Mouse (Mus musculus): ENCODE results near the gene Hs3st1.
"Not testable (repeated sequence)": the region's sequence is repeated elsewhere in the genome, so short reads cannot be mapped to it uniquely, and the experiment has no call there.

The Hs3st1 gene

DNA sequence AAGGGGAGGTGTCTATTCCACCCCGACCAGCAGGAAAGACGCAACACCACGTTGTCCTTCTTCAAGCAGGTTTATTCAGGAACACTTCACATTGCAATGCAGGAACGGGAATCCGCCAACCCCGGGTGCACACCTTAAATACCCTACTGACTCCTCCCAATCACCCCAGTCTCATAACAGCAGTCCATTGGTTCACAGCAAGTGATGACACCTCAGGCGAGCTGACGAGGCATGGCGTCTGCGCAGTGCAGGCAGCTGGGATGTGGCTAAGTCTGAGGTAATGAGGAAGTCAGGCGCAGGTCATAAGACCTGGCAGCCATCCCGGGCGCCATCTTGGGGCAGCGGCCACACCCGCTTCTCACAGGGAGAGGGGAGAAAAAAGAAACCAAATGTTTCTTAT lies at the start of gene Hs3st1:
Gene Hs3st1 (minus strand): TSS at position 101 of the 400 bp plus-strand sequence.
- not testable (repeated sequence) for DNase-seq (ENCODE audit: low spot score in 2 of 2)

DNA sequence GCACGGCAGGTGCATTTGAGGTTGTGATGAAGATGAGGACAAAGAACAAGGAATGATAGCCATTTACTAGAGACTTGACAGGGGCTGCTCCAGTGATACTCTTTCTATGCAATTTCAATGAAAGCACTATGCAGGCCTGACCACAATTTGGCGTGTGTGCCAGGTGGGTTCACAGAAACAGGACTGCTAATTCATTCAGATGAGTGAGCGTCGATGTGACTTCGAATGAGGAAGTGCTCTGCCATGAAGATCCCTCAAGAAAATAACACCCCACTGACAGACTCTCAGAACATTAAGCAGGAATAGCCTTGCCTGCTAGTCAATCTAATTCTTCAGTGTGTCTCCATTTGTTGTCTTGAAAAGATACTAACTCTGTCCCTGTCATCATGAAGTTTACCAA lies 49.4 kb upstream of the Hs3st1 start:
- no peak for DNase-seq (ENCODE audit: low spot score in 2 of 2)

DNA sequence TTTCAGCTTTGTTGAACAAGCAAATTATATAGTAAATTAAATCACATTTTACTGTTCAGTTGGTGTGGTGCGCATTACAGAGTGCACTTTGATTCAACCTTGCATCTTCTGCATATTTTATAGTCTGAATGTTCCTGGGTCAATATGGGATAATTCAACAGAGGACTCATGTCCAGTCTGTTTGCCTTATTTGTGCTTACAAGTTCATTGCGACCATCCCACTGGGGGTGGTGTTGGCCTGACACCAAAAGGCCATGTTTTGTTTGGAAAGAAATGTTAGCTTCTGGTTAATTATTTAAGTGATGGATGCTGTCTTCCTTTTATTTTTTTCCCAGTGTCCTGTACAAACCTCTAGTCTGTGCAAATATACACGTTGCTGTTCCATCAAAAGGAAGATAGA lies 48.7 kb upstream of the Hs3st1 start:
- no peak for DNase-seq (ENCODE audit: low spot score in 2 of 2)

DNA sequence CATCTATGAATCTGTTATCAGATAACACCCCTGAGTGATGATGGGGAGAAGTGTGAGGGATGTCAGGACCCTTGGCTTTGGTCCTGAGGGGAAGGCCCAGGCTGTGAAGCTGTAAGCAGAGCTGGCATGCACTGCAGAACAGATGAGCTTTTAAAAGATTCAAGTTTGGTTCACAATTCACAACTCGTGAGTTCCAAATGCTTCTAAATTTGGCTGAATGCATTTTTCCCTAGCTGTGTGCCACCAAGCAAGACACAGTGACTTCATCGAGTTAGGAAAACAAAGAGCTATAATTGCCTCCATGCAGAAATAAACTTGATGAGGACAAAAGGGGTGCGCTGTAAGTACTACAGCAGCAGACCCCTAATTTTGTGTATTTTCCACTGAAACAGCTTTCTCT lies 48.2 kb upstream of the Hs3st1 start:
- DNase-seq (ENCODE audit: low spot score in 2 of 2): peak; percentile 11 to 66

DNA sequence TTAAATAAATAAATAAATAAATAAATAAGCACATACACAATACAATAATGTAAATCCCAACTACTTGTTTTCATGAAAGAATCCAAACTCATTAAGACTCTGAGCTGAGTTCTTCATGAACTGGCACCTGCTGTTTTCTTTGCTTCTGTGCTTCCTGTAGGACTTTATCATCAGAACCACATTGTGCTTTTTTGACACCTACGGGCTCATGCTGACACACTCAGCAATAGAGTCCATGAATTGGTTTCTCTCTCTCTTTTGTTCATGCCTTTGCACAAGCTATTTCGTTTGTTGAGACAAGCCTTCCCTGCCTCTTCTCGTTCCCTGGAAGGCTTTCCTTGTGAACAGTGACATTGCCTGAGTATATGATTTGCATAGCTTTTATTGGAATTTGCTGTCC lies 46.8 kb upstream of the Hs3st1 start:
- DNase-seq (ENCODE audit: low spot score in 2 of 2): no peak

DNA sequence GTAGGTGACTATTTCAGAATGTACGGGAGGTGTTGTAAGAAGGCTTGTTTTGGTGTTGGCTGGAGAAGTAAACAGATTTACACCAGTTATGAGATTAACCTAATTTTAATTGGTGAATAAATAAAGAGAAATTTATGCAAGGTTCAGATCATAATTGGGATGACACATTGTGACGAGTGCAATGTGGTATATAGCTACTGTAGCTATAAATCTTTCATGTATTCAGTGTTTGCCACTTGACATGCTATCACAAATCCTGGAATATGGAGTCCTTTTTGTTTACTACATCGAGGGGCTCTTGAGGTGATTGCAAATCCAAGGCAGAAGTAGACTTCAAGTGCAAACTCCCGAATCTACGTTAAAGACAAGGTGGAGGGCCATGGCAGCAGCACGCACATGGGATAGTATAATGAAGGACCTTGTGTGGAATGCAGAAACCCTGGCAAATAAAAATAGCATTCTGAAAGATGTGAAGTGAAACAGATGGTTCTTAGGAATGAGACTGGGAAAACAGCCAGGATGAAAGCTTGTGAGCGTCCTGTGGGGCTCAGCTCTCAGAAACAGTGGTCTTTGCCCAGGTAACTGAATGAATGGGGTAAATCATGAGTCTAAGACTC lies 21.9 kb upstream of the Hs3st1 start:
- DNase-seq (ENCODE audit: low spot score in 2 of 2): peak in 1 of 2 experiments; percentile 17

DNA sequence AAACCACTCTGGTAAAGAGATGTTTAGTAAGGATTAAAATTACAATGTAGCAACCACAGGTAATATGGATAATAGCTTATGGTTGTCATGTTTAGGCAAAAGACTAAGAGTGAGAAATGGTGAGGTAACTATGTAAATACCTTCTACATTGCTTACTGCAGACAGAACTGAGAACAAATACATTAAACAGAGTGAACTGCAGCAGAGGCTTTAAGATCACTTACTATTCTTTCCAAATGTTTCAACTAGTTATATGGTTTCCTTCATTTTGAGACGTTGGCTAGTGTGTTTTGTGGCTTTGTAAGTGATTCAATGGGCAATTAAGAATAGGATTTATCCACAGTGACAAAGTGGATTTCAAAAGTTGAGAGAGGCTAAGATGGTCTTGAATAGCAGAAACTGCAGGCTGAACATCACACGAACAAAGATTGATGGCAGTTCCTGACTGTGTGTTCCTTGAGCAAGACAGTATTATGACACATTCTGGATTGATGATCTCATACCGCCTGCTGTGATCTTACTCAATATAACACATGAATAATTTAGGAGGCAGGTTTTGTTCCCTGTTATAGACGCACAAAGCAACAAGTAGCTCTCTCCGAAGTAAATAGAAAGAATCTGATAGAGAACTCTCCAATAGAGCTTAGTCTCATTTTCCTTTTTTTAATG lies 16.5 kb upstream of the Hs3st1 start:
- DNase-seq (ENCODE audit: low spot score in 2 of 2): no peak

DNA sequence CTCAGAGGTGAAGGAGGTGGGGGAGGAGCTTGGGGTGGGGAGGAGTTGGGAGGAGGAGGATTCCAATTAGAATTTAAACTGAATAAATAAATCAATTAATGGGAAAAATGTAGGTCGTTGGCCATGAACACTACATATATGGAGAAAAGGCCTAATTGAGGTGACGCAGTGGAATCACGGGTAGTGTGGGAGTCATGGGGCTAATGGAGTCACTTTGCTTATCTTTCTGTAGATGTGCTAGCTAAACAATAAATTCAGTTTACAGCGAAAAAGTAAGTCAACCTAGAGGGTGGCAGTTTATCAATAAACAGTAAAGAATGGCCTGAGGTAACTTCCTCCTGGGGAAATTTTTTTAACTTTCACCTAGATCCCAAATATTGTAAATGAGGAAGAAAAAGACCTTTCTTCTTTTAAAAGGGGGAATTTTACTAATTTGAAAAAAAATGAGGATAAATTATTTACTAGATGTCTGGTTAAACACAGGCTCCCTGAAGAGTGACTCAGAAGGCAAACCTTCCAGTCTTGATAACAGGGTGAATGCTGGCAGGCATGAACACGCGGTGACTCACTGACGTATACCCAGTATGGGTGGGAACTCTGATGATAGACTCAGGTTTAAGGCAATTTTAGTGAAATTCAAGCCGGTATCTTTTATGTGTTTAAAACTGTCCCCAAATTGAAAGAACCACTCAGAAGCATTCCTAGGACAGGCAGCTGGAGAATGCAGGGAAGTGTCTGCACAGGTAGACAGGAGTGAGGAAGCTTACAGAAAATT lies 6.6 kb upstream of the Hs3st1 start:
- DNase-seq (ENCODE audit: low spot score in 2 of 2): no peak

DNA sequence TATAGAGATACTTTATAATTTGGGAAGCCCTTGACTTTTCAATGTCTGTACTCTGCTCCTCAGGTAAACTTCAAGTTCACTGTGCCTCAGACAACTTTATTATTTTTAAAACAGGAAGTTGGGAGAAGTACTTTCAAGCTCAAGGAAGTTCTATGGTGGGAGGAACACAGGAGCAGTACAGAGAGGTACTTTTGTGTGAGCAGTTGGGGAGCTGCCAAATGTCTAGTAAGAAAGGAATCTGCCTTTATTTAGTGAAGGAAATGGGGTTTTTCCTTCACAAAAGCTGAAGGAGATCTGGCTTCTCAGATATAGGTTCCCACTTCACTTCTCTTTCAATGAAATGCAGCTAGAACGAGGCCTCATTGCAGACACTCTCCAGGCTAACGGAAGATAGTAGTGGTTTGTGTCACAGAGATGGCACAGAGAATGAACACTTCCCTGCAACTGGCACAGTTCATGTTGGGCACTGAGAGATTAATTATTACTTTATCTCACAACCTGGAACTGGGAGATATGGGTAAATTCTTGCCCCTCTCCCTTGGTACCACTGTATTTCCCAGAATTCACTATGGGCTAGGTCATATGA lies 3.7 kb upstream of the Hs3st1 start:
- DNase-seq (ENCODE audit: low spot score in 2 of 2): no peak

DNA sequence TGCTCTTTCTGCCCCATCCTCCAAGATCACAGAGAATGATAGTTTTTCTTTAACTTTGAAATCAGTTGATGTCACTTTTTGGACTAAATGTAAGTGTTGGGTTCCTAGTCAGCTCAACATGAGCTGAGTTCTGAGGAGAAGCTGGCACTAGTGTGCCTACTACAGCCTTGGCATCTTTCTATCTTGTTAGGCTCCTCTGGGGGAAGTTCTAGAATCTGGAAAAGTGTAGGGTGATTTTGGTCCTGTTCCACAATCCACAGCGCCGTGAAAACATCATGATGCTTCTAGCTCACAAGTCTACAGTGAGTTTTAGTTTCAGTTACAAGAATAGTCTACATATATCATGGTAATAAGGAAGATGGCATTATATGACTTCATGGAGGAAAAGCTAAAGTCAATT lies 18.4 kb downstream of the Hs3st1 start:
- DNase-seq (ENCODE audit: low spot score in 2 of 2): peak in 1 of 2 experiments; percentile 17

DNA sequence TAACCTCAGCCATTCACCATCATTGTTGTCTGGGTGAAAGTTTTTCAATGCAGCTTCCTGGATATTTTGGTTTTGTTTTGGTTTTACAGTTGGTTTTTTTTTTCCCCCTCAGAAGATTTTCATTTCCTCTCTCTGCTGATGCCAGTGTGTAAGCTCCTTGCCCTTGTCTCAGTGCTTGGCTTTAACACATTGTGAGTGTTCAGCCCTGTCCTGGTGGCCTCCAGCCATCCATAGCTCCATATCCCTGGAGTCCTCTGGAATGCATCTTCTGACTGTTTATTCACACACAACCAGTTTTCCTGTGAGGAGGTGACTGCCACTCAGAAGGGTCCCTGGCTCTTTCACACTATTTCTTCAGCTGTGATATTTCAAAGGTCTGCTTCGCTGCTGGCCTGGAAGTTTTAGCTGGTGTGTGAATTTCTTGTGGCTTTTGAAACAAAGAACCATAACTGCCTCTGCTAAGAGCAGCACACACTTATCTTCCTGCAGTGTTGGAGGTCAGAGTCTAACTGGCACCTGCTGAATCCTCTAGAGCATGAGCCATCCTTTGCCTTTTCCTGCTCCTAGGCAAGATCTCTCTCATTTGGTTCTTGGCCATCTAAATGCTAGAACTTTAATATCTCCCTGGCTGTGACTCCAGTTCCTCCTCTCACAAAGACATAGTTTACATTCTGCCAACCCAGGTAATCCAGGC lies 21.4 kb downstream of the Hs3st1 start:
- no peak for DNase-seq (ENCODE audit: low spot score in 2 of 2)

DNA sequence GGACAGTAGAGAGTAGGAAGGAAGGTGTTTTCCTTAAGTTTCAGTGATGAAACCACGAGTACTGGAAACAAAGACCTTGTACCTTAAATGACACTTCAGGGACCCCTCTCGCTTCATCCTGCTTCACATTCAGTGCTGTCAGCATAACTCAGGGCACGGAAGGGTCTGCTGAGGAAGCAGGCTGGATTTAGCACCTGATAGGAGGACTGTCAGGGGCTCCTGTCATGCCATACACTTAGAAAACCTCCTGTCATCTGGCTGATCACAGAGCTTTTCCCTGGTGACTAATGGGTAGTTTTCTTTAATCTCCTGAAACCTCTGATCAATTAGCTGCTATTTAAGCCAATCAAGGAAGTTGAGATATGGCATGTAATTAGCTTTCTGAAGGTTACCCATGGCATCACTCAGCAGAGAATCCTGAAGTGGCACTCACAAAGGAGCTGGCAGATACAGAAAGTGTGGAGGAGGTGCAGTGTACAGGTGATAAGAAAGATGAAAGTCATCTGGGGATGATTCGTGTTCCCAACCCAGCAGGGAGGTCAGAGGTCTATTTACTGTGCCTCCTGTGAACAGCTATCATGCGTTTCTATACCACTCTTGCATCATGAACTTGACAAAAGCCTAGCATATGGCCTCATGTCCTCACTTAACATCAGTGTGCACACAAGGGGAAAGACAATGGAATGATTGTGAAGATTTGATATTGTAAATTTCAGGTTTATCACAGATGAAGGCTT lies 22.1 kb downstream of the Hs3st1 start:
- DNase-seq (ENCODE audit: low spot score in 2 of 2): no peak

DNA sequence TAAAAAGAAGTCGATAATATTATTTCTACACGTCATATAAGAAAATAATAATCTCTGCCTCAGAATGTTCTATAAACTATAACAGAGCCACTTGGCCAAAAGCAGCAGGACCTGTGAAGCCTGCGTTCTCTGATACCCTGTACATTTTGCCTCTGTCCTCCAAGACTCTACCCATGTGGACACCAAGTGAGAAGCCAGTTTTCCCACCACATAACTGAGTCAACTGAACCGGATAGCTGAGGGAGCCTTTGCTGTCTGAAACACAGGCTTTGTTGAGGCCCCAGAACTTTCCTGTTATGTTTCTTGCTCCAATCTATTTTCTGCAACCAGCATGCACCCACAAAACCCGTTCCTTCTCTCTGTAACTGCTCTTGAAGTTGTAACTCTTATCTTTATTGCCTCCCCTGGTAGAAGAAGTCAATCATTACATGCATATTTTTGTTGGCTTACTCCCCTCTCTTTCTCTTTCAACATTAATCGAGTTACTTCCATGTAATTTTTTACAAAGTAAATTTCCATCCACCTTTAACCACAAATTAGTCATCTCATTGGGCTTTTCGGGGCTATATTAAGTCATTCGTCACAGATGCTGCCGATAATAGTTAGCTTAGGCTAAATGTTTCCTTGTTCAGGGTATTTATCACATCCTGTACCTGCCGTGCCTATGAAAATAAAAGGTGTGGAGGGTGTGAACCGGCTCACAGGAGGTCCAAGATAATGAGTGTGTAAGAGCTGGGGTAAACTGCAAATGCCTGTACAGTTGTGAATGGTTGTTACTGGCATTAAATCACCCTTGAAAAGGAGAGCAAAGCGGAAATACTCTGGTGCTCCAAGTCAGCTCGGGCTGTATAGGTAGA lies 39.4 kb downstream of the Hs3st1 start:
- no peak for DNase-seq (ENCODE audit: low spot score in 2 of 2)

DNA sequence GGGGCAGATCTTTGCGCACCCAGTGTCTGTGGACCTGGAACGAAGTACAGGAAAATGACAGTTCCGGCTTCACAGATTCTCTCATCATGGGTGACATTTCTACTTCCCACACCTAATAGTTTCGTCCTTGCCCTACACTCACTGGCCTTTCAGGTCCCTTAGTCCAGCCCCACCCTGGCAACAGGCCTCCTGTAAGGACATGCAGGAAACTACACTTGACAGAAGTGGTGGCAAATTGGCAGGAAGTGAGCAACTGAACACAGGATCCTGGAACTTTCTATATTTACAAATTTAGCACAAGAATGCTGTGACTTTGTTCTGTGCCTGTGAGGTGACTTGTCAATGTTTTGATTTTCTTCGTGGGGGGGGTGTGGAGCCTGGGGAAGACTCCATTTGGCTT lies 40.1 kb downstream of the Hs3st1 start:
- no peak for DNase-seq (ENCODE audit: low spot score in 2 of 2)

DNA sequence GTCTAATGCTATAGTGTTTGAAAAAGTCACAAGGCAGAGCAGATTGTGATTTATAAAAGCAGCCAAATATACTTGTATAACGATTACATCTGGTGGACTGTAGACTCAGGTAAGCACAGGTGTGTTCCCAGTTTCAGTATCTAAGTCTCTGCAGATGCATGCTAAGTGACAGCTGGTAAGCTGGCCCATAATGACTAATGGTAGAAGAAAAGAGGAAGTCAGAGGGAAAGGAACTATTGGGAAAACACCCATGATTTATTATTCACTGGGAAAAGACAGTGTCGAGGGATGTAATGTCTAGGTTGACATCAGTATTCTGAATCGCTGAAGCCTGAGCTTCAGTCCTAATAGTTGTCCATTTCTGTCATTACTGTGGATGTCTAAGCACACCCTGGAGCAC lies 49.7 kb downstream of the Hs3st1 start:
- no peak for DNase-seq (ENCODE audit: low spot score in 2 of 2)

DNA sequence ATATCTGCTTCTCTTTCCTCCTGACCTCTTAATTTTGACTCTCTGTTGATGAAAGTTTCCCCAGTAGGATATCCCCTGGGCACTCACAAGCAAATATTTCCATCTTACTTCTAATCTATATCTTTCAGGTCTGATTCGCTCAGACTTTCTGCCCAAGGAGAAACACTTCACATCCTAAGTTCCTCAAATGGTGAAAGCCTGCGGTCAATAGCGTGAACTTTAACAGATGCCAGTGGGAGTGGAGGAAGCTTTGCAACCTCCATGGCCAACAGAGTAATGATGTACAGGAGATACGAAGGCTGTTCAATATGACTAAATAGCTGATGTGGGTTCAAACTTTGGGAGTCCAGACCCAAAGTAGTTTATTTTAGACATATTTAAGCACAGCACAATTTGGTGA lies 94.4 kb downstream of the Hs3st1 start:
- no peak for DNase-seq (ENCODE audit: low spot score in 2 of 2)

DNA sequence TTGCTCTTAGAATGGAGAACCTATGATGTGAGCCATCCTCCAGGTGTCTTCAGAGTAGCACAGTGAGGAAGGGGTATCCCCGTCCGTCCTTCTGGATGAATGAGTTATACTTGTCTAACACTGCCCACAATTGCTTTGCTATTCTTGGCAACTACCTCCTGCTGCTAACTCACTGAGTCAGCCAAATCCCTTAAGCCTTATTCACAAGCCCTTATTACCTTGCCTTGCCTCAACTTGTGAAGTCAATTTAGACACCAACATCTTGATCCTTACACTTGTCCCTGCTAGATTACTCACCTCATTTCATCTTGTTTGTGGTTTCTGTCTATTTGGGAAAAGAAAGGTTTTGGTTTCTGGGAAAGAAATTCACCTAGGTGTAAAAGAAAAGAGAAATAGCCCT lies 95.9 kb downstream of the Hs3st1 start:
- DNase-seq (ENCODE audit: low spot score in 2 of 2): no peak

DNA sequence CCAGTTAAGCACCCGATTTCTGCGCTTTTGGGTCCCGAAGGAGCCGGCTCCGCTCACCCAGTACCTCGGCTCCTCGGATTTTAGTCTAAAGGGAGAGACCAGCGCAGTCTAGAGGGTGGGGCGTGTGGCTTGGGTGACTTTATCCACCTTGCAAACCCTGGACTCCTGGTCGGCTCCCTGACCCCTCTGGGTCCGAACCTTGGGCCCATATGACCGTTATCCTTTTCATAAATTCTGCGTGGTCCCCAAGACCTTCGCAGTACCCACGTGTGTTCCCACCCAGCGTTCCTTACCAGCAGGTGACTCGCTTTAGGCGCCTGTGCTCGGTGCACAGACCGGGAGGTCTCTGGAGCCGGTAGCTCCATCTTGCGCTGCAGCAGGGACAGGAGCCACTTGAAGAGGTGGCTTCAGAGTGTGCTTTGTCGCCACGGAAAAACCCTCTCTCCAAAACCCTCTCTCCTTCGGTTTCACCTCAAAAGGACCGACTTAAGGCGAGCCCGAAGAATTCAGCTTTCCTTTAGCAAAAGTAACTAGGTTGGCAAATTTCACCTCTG lies 110.4 kb downstream of the Hs3st1 start:
- DNase-seq (ENCODE audit: low spot score in 2 of 2): no peak

DNA sequence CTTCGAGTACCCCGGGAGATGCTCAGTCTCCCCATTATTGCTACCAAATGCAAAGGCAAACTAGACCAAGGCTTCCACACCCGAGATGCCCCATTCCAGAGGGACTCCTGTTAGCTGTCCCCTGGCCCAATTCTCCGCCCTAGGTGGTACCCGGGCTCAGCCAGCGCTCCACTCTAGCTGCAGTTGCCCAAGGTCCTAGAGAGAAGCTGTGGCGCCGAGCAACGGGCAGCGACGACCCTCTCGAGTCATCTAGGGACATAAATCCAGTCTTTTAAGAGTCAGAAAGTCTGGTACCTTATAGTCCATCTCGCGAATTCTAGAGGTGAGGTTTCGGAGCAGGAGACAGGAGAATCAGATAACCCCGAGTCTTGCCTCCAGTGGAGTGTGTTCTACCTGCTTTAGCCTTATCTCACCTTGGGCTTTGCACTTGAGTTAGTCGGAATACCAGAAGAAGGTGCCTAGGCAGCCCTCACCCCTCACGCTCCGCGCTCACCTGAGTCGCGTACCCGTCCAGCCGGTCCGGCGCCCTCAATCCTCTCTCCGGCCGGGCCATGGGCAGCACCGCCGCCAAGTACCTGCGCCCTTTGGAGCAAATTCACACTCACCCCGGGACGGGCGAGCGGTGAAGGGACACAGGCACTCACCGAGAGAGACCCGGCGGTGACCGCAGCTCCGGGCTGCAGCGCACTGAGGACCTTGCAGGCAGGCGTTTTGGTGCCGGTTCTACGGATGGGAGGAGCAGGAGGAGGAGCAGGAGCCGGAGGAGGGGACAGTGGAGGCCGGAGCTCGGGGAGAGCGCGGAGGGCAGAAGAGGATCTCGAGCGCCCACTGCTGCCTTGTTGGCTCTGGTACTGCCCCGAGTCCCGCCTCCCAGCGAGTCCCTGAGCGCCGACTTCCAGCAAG lies 111.1 kb downstream of the Hs3st1 start:
- peak; percentile 89 to 93 for DNase-seq (ENCODE audit: low spot score in 2 of 2)
